Comparison of ENCODE assay signal across 17 mouse cellular contexts in the genomic region with DNA sequence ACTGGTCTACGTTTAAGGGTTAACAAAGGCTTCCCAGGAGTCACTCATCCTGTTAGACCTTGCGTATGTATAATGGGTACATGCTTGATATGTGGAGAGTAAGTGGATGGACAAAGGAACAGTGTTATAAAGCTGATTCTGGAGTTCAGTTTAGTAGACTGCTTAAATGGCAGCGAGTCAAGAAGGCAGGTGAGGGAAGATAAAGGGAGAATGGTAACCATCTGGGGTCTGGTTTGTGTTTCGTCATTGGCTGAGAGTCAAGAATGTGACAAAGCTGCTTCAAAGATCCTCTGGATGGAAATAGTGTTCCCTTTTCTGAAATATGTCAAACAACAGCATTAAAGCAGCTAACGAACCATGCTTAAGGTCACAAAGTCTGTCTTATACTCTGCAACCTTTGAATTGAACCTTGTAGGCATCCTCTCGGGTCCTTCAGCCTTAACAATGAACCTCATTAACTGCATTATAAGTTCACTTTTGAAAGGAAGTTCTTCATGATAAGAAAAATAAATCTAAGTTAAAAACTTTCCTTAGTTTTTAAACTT.
DNase-seq lines count a peak whose midpoint lies in the region; ATAC-seq lines count a peak whose summit lies in the region.
"Had no signal": no experiment of that assay in that cellular context is flagged by ENCODE, and none has a peak within 500 bp of the region (broad histone marks: within the 10 kb centered on the region; RNA-seq: fewer than 3 reads in every experiment).

No protein-coding gene starts in this region.

- H3K9ac ChIP-seq in embryonic facial prominence, embryonic 14.5 days (ENCODE audit: low read depth, low read length) = no peak overlapping the region
- H3K9ac ChIP-seq in heart, embryonic 15.5 days = no peak overlapping the region
- no peak overlapping the region for H3K9ac ChIP-seq in midbrain, embryonic 16.5 days (ENCODE audit: low read depth, low read length)
- H3K9ac ChIP-seq: liver, embryonic 15.5 days; midbrain, embryonic 12.5 days had no signal

- peak; percentile 49 to 54 for DNase-seq in cerebellum, postnatal 10 days
- DNase-seq in cerebellum, adult 8-10 months = no peak
- peak; percentile 71 for DNase-seq in embryonic facial prominence, embryonic 14.5 days (ENCODE audit: low spot score)
- peak; percentile 61 for DNase-seq in lung, postnatal 10 days
- no peak for DNase-seq in right cerebral cortex, postnatal 4 days
- DNase-seq: adrenal gland, postnatal 14 days; cerebellum, adult 11-12 months; gastrocnemius, postnatal 36 days; layer of hippocampus, adult 9-11 months had no signal

- H3K4me3 ChIP-seq in embryonic facial prominence, embryonic 14.5 days (ENCODE audit: low read depth, low read length) = no peak overlapping the region
- no peak overlapping the region for H3K4me3 ChIP-seq in heart, embryonic 15.5 days
- H3K4me3 ChIP-seq in midbrain, embryonic 16.5 days (ENCODE audit: low read depth, low read length) = no peak overlapping the region
- H3K4me3 ChIP-seq: liver, embryonic 15.5 days; midbrain, embryonic 12.5 days had no signal

- H3K4me1 ChIP-seq in embryonic facial prominence, embryonic 14.5 days (ENCODE audit: control insufficient read depth, insufficient read depth, low read length) = no peaks in the 10 kb centered on the region; the same call in 1 of the 2 replicates
- H3K4me1 ChIP-seq in heart, embryonic 15.5 days (replicated peaks) = peaks cover 8% of the 10 kb centered on the region
- H3K4me1 ChIP-seq in midbrain, embryonic 16.5 days (ENCODE audit: control insufficient read depth, insufficient read depth, low read length) = no peaks in the 10 kb centered on the region
- H3K4me1 ChIP-seq: liver, embryonic 15.5 days; midbrain, embryonic 12.5 days had no signal

- 0 out of 2 replicates have a peak, but pooled peaks have one; percentile 12 for ATAC-seq in embryonic facial prominence, embryonic 14.5 days (ENCODE audit: low read depth)
- peak; percentile 79; the same call in 1 of the 2 replicates for ATAC-seq in heart, embryonic 15.5 days (replicated peaks; ENCODE audit: insufficient number of reproducible peaks, insufficient read depth, low FRiP score, low read depth)
- no peak for ATAC-seq in megakaryocyte progenitor cell, adult 5-6 weeks (replicated peaks; ENCODE audit: poor library complexity)
- no peak for ATAC-seq in midbrain, embryonic 16.5 days
- ATAC-seq: inflammation-experienced regulatory T-cells, adult 6 months had no signal

- WGBS in embryonic facial prominence, embryonic 14.5 days = 26% methylated on average over 6 of the region's 6 CpGs
- WGBS in heart, embryonic 15.5 days = 15% methylated on average over 6 of the region's 6 CpGs
- WGBS in midbrain, embryonic 16.5 days = 54% methylated on average over 6 of the region's 6 CpGs

- H3K36me3 ChIP-seq in embryonic facial prominence, embryonic 14.5 days (ENCODE audit: control insufficient read depth, insufficient read depth, low read length) = no peaks in the 10 kb centered on the region
- H3K36me3 ChIP-seq in heart, embryonic 15.5 days = no peaks in the 10 kb centered on the region
- no peaks in the 10 kb centered on the region for H3K36me3 ChIP-seq in midbrain, embryonic 16.5 days (ENCODE audit: control insufficient read depth, insufficient read depth, low read length)
- H3K36me3 ChIP-seq: liver, embryonic 15.5 days; midbrain, embryonic 12.5 days had no signal

- no peaks in the 10 kb centered on the region for H3K9me3 ChIP-seq in embryonic facial prominence, embryonic 14.5 days (ENCODE audit: control insufficient read depth, low read length)
- H3K9me3 ChIP-seq in heart, embryonic 15.5 days (replicated peaks) = no peaks in the 10 kb centered on the region
- H3K9me3 ChIP-seq in midbrain, embryonic 16.5 days (replicated peaks; ENCODE audit: control insufficient read depth, low read length, poor library complexity, severe bottlenecking) = no peaks in the 10 kb centered on the region
- H3K9me3 ChIP-seq: liver, embryonic 15.5 days; midbrain, embryonic 12.5 days had no signal

- no peak overlapping the region for H3K27ac ChIP-seq in embryonic facial prominence, embryonic 14.5 days (replicated peaks; ENCODE audit: low read depth, low read length)
- H3K27ac ChIP-seq in heart, embryonic 15.5 days = peak overlapping the region; percentile 64
- no peak overlapping the region for H3K27ac ChIP-seq in midbrain, embryonic 16.5 days (ENCODE audit: low read length)
- H3K27ac ChIP-seq: kidney, postnatal 0 days; liver, embryonic 15.5 days; midbrain, embryonic 12.5 days; stomach, postnatal 0 days had no signal

- no peak overlapping the region for H3K4me2 ChIP-seq in embryonic facial prominence, embryonic 14.5 days (ENCODE audit: low read depth, low read length)
- no peak overlapping the region for H3K4me2 ChIP-seq in heart, embryonic 15.5 days
- no peak overlapping the region for H3K4me2 ChIP-seq in midbrain, embryonic 16.5 days (ENCODE audit: low read length)
- H3K4me2 ChIP-seq: liver, embryonic 15.5 days; midbrain, embryonic 12.5 days had no signal

- H3K27me3 ChIP-seq in embryonic facial prominence, embryonic 14.5 days (replicated peaks; ENCODE audit: control insufficient read depth, insufficient read depth, low read length) = no peaks in the 10 kb centered on the region
- no peaks in the 10 kb centered on the region for H3K27me3 ChIP-seq in heart, embryonic 15.5 days
- no peaks in the 10 kb centered on the region for H3K27me3 ChIP-seq in midbrain, embryonic 16.5 days (ENCODE audit: control insufficient read depth, insufficient read depth, low read depth, low read length)
- H3K27me3 ChIP-seq: liver, embryonic 15.5 days; midbrain, embryonic 12.5 days had no signal

Comparison
In these comparisons a context has a peak if more than half of its experiments do, and no peak if none do; other contexts are left out.
1. DNase-seq: peak in cerebellum, postnatal 10 days (2 of 2), embryonic facial prominence, embryonic 14.5 days (single experiment) and lung, postnatal 10 days (single experiment); none in cerebellum, adult 8-10 months (single experiment) and right cerebral cortex, postnatal 4 days (single experiment).
2. ATAC-seq: peak in embryonic facial prominence, embryonic 14.5 days (single experiment) and heart, embryonic 15.5 days (single experiment); none in megakaryocyte progenitor cell, adult 5-6 weeks (single experiment) and midbrain, embryonic 16.5 days (single experiment).